Mouse (Mus musculus) stomach, postnatal 0 days (tissue): ENCODE data around the gene Eya3.

ENCODE experiments used
- CTCF ChIP-seq: IDR thresholded peaks from 2 replicates; pipeline ENCODE4 v1.5.1; 2016; ENCODE audit warnings: antibody characterized with exemption, low read depth, mild to moderate bottlenecking, moderate library complexity
- EP300 ChIP-seq: optimal IDR thresholded peaks from 2 replicates; pipeline ENCODE3; 2016; ENCODE audit warnings: antibody characterized with exemption

- no peak for TF ChIP-seq CTCF
- no peak for TF ChIP-seq EP300
These were observed 133.0 kb downstream of the Eya3 start for GRCm38 (mm10) chr4:132771776-132772175.
